Mouse (Mus musculus): ENCODE data around the gene Bpi. TPM values are rescaled to one million over a fixed set of nuclear protein-coding genes. Genes with fewer than 3 reads are reported as not detected.

Bpi gene
- polyA plus RNA-seq, 1 experiment from 2014 or later: not detected

DNA sequence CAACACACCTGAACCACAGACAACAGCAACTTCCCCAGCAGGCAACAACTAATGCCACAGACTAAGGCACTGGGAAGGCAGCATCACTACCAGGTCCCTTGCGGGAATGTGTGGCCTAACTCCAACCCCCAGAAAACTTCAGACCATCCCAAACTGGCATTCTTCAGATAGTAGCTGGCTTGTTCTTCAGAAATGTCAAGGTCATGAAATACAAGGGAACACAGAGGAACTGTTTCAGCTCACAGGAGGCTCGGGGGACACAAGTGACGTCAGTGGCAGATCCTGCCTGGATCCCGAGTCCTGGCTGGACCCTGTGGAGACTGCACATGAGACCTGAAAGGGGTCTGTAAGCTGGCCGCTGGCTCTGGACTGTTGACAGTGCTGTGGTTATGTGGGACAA lies 4.1 kb upstream of the Bpi start:
- no peak for ATAC-seq
- Histone ChIP-seq H3K4me2 (ENCODE audit: low read length) (no peak overlapping the region), H3K27ac (ENCODE audit: low read length) (no peak overlapping the region), H3K4me3 (replicated peaks; ENCODE audit: low read length) (no peak overlapping the region), H3K9ac (replicated peaks; ENCODE audit: low read depth, low read length) (no peak overlapping the region), H3K27me3 (replicated peaks; ENCODE audit: control insufficient read depth, insufficient read depth, low read length) (no peaks in the 10 kb centered on the region), H3K9me3 (ENCODE audit: control insufficient read depth, low read length) (no peaks in the 10 kb centered on the region), H3K36me3 (ENCODE audit: control insufficient read depth, insufficient read depth) (no peaks in the 10 kb centered on the region), H3K4me1 (replicated peaks; ENCODE audit: control insufficient read depth, insufficient read depth, low read length) (peaks cover 6% of the 10 kb centered on the region; the same call in 1 of the 2 replicates)
- WGBS: 67% methylated on average over 5 of the region's 5 CpGs

DNA sequence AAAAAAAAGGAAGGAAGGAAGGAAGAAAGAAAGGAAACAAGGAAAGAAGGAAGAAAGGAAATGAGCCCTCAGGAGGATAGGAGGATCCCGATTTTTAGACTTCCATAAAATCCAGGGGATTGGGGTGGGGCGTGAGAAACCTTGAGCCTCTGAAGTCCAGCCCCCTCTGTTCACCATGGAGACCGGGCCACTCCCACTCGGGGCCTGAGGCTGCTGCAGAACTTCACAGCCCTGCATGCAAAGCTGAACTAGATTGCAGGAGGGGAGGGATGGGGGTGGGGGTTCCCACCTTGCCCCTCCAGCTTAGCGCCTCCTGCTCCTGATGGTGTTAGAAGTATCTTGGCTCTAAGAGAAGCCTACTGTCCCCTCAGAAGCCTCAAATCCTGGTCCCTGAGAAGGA lies 1.0 kb upstream of the Bpi start:
- WGBS: 15% methylated on average over 5 of the region's 5 CpGs
- H3K4me1 ChIP-seq (replicated peaks; ENCODE audit: control insufficient read depth, insufficient read depth, low read length): peaks cover 6% of the 10 kb centered on the region; the same call in 1 of the 2 replicates
- no peak overlapping the region for H3K9ac ChIP-seq (replicated peaks; ENCODE audit: low read depth, low read length)

DNA sequence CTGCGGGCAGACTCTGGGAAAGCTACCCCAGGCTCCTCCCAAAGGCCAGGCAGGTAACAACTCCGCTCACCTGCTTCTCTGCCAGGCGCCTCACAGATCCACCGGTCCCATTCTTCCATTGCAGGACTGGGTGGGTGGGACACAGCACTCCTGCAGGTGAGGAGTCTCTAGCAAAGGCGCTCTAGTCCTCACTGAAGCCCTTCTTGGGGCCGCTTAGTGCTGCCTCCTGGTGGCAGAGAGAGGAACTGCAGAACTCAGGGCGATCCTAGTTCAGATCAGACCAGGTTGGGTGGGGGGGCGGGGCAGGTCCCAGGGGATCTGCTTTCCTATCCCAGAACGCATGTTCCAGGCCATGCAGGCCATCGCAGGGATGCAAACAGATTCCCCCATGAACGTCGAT lies 887 bp downstream of the Bpi start:
- no peaks in the 10 kb centered on the region for H3K27me3 ChIP-seq (replicated peaks; ENCODE audit: control insufficient read depth, insufficient read depth, low read length)
- H3K27ac ChIP-seq (ENCODE audit: low read length): no peak overlapping the region
- 10% methylated on average over 12 of the region's 12 CpGs for WGBS
- no peak overlapping the region for H3K4me3 ChIP-seq (replicated peaks; ENCODE audit: low read length)
- H3K4me2 ChIP-seq (ENCODE audit: low read length): no peak overlapping the region
- no peak overlapping the region for H3K9ac ChIP-seq (replicated peaks; ENCODE audit: low read depth, low read length)
- peaks cover 6% of the 10 kb centered on the region; the same call in 1 of the 2 replicates for H3K4me1 ChIP-seq (replicated peaks; ENCODE audit: control insufficient read depth, insufficient read depth, low read length)
- no peaks in the 10 kb centered on the region for H3K9me3 ChIP-seq (ENCODE audit: control insufficient read depth, low read length)
- no peaks in the 10 kb centered on the region for H3K36me3 ChIP-seq (ENCODE audit: control insufficient read depth, insufficient read depth)
- peak; percentile 12; the same call in 1 of the 2 replicates for ATAC-seq

More for the DNA sequence above, 1.0 kb upstream of the Bpi start:
- ATAC-seq: no peak
- no peaks in the 10 kb centered on the region for H3K27me3 ChIP-seq (replicated peaks; ENCODE audit: control insufficient read depth, insufficient read depth, low read length)
- no peak overlapping the region for H3K27ac ChIP-seq (ENCODE audit: low read length)
- H3K4me3 ChIP-seq (replicated peaks; ENCODE audit: low read length): no peak overlapping the region
- H3K9me3 ChIP-seq (ENCODE audit: control insufficient read depth, low read length): no peaks in the 10 kb centered on the region
- no peaks in the 10 kb centered on the region for H3K36me3 ChIP-seq (ENCODE audit: control insufficient read depth, insufficient read depth)
- no peak overlapping the region for H3K4me2 ChIP-seq (ENCODE audit: low read length)

DNA sequence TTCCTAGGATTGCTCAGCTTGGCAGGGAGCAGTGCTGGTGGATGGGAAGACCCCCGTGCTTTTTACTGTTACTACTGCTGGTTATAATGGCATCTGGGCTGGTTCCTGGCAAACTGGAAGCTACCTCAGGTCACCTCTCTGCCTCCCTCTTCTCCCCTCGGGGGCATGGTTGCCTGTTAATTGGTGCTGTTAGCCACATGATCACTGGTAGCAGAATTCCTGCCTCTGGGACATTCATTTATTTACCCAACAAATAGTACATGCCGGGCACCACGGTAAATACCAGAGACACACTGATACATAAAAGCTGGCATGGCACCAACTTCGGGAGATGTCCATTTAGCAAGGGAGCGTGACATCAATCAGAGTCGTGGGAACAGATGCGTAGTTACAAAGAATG lies 1.6 kb downstream of the Bpi start:
- no peak for ATAC-seq
- Histone ChIP-seq H3K4me2 (ENCODE audit: low read length) (no peak overlapping the region), H3K9ac (replicated peaks; ENCODE audit: low read depth, low read length) (no peak overlapping the region), H3K4me3 (replicated peaks; ENCODE audit: low read length) (no peak overlapping the region), H3K4me1 (replicated peaks; ENCODE audit: control insufficient read depth, insufficient read depth, low read length) (peaks cover 6% of the 10 kb centered on the region; the same call in 1 of the 2 replicates), H3K9me3 (ENCODE audit: control insufficient read depth, low read length) (no peaks in the 10 kb centered on the region), H3K36me3 (ENCODE audit: control insufficient read depth, insufficient read depth) (no peaks in the 10 kb centered on the region), H3K27me3 (replicated peaks; ENCODE audit: control insufficient read depth, insufficient read depth, low read length) (no peaks in the 10 kb centered on the region), H3K27ac (ENCODE audit: low read length) (no peak overlapping the region)
- 68% methylated on average over 8 of the region's 8 CpGs for WGBS

- no peak overlapping the region for H3K4me2 ChIP-seq (ENCODE audit: low read length)
- no peak overlapping the region for H3K27ac ChIP-seq (ENCODE audit: low read length)
- no peak overlapping the region for H3K4me3 ChIP-seq (replicated peaks; ENCODE audit: low read length)
- H3K27me3 ChIP-seq (replicated peaks; ENCODE audit: control insufficient read depth, insufficient read depth, low read length): no peaks in the 10 kb centered on the region
- no peak overlapping the region for H3K9ac ChIP-seq (replicated peaks; ENCODE audit: low read depth, low read length)
- no peak for ATAC-seq
- H3K36me3 ChIP-seq (ENCODE audit: control insufficient read depth, insufficient read depth): no peaks in the 10 kb centered on the region
- no peaks in the 10 kb centered on the region for H3K9me3 ChIP-seq (ENCODE audit: control insufficient read depth, low read length)
- 81% methylated on average over 3 of the region's 3 CpGs for WGBS
- no peaks in the 10 kb centered on the region for H3K4me1 ChIP-seq (replicated peaks; ENCODE audit: control insufficient read depth, insufficient read depth, low read length)
Observed at GRCm38 (mm10) chr2:158264877-158265276, 7.0 kb downstream of the Bpi start.

GRCm38 (mm10) chr2:158270017-158270416 lies 12.1 kb downstream of the Bpi start:
- Histone ChIP-seq H3K4me3 (replicated peaks; ENCODE audit: low read length) (no peak overlapping the region), H3K27me3 (replicated peaks; ENCODE audit: control insufficient read depth, insufficient read depth, low read length) (no peaks in the 10 kb centered on the region), H3K9ac (replicated peaks; ENCODE audit: low read depth, low read length) (no peak overlapping the region), H3K4me2 (ENCODE audit: low read length) (no peak overlapping the region), H3K27ac (ENCODE audit: low read length) (no peak overlapping the region), H3K9me3 (ENCODE audit: control insufficient read depth, low read length) (no peaks in the 10 kb centered on the region), H3K36me3 (ENCODE audit: control insufficient read depth, insufficient read depth) (no peaks in the 10 kb centered on the region), H3K4me1 (replicated peaks; ENCODE audit: control insufficient read depth, insufficient read depth, low read length) (no peaks in the 10 kb centered on the region)
- 76% methylated on average over 8 of the region's 8 CpGs for WGBS
- ATAC-seq: no peak

DNA sequence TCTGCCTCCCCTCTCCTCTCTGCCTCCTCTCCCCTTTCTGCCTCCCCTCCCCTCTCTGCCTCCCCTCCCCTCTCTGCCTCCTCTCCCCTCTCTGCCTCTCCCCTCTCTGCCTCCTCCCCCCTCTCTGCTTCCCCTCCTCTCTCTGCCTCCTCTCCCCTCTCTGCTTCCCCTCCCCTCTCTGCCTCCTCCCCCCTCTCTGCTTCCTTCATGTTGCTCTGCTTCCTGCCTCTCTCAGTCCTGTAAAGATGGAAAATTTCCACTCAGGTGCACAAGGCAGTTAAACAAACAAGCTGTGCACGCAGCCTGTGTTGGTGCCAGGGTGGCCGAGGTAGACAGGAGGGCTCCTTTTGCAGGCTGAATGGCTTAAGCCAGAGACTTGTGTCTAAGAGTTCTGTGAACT lies 15.8 kb downstream of the Bpi start:
- Histone ChIP-seq H3K4me1 (replicated peaks; ENCODE audit: control insufficient read depth, insufficient read depth, low read length) (no peaks in the 10 kb centered on the region), H3K27ac (ENCODE audit: low read length) (no peak overlapping the region), H3K4me3 (replicated peaks; ENCODE audit: low read length) (no peak overlapping the region), H3K9ac (replicated peaks; ENCODE audit: low read depth, low read length) (no peak overlapping the region), H3K9me3 (ENCODE audit: control insufficient read depth, low read length) (no peaks in the 10 kb centered on the region), H3K4me2 (ENCODE audit: low read length) (no peak overlapping the region), H3K36me3 (ENCODE audit: control insufficient read depth, insufficient read depth) (no peaks in the 10 kb centered on the region), H3K27me3 (replicated peaks; ENCODE audit: control insufficient read depth, insufficient read depth, low read length) (no peaks in the 10 kb centered on the region)
- WGBS: 21% methylated on average over 2 of the region's 2 CpGs
- no peak for ATAC-seq

DNA sequence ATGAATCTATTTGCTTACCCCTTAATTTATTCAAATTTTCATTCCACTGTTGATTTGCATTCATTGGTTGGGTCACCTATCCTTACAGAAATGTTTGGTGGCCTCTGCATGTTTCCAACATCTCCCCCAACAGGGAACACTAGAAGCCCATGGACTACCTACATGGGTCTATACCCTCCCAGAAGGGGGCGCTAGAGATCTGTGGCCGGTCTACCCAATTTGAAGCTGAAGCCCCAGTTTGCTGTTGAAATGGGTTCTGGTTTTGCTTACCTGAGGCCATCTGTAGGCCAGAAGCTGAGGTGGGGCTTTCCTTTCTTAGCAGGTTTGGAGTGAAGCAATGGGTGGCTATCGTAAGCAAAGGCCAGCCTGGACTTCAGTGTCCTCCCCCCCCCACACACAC lies 17.5 kb downstream of the Bpi start:
- H3K4me3 ChIP-seq (replicated peaks; ENCODE audit: low read length): no peak overlapping the region
- no peak overlapping the region for H3K4me2 ChIP-seq (ENCODE audit: low read length)
- H3K9me3 ChIP-seq (ENCODE audit: control insufficient read depth, low read length): no peaks in the 10 kb centered on the region
- no peaks in the 10 kb centered on the region for H3K4me1 ChIP-seq (replicated peaks; ENCODE audit: control insufficient read depth, insufficient read depth, low read length)
- H3K9ac ChIP-seq (replicated peaks; ENCODE audit: low read depth, low read length): no peak overlapping the region
- H3K27ac ChIP-seq (ENCODE audit: low read length): no peak overlapping the region
- WGBS: 99% methylated on average over 3 of the region's 3 CpGs
- H3K27me3 ChIP-seq (replicated peaks; ENCODE audit: control insufficient read depth, insufficient read depth, low read length): no peaks in the 10 kb centered on the region
- ATAC-seq: no peak
- H3K36me3 ChIP-seq (ENCODE audit: control insufficient read depth, insufficient read depth): no peaks in the 10 kb centered on the region

DNA sequence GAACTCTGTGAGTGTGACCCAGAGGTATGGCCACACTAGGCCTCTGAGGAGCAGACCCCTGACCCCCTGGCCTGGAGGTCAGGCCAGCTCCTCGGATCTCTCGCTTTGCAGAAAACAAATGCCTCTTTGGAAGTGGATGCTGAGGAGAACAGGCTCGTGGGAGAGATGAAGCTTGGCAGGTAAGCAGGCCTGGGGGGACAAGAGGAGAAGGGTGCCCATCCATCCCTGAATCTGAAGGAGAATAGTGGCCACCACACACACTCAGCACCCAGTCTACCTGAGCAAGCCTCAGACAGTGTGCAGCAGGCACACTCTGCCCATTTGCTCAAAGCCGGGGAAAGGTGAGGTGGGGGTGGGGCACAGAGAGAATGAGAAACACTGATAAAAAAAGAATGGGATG lies 17.9 kb downstream of the Bpi start:
- Histone ChIP-seq H3K4me3 (replicated peaks; ENCODE audit: low read length) (no peak overlapping the region), H3K4me2 (ENCODE audit: low read length) (no peak overlapping the region), H3K27me3 (replicated peaks; ENCODE audit: control insufficient read depth, insufficient read depth, low read length) (no peaks in the 10 kb centered on the region), H3K9me3 (ENCODE audit: control insufficient read depth, low read length) (no peaks in the 10 kb centered on the region), H3K27ac (ENCODE audit: low read length) (no peak overlapping the region), H3K4me1 (replicated peaks; ENCODE audit: control insufficient read depth, insufficient read depth, low read length) (no peaks in the 10 kb centered on the region), H3K36me3 (ENCODE audit: control insufficient read depth, insufficient read depth) (no peaks in the 10 kb centered on the region), H3K9ac (replicated peaks; ENCODE audit: low read depth, low read length) (no peak overlapping the region)
- 78% methylated on average over 4 of the region's 4 CpGs for WGBS
- no peak for ATAC-seq

DNA sequence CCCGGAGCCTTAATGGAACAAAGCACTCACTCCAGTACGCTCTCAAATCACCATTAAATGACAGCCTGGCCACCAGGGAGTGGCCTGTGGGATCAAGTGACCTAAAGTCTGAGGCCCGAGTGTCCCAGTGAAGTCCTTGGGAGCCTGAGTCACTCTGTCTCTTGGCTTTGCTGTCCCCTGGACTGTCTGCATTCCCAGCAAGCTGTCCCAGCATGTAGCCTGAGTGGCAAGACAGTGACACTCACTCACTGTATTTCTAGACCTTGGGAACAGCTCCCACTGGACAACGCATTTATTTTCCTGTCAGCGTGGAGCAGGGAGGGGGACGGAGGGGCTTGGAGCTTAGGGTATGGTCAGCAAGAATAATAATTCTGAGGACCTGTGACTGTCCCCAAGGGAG lies 18.6 kb downstream of the Bpi start:
- no peak overlapping the region for H3K4me3 ChIP-seq (replicated peaks; ENCODE audit: low read length)
- 80% methylated on average over 6 of the region's 6 CpGs for WGBS
- no peaks in the 10 kb centered on the region for H3K27me3 ChIP-seq (replicated peaks; ENCODE audit: control insufficient read depth, insufficient read depth, low read length)
- H3K9me3 ChIP-seq (ENCODE audit: control insufficient read depth, low read length): no peaks in the 10 kb centered on the region
- no peaks in the 10 kb centered on the region for H3K4me1 ChIP-seq (replicated peaks; ENCODE audit: control insufficient read depth, insufficient read depth, low read length)
- ATAC-seq: no peak
- no peak overlapping the region for H3K9ac ChIP-seq (replicated peaks; ENCODE audit: low read depth, low read length)
- H3K36me3 ChIP-seq (ENCODE audit: control insufficient read depth, insufficient read depth): no peaks in the 10 kb centered on the region
- no peak overlapping the region for H3K4me2 ChIP-seq (ENCODE audit: low read length)
- no peak overlapping the region for H3K27ac ChIP-seq (ENCODE audit: low read length)

Data from forebrain, embryonic 16.5 days (tissue).